Mouse (Mus musculus): ENCODE results near the gene Shld2. TPM values are rescaled to one million over a fixed set of nuclear protein-coding genes. Genes with fewer than 3 reads are reported as not detected.

Shld2 gene
- polyA plus RNA-seq, 1 experiment from 2014 or later = 6.0 TPM

GRCm38 (mm10) chr14:34298871-34299700, 11.2 kb downstream of the Shld2 start:
- Histone ChIP-seq H3K27ac (replicated peaks) (no peak overlapping the region), H3K9ac (no peak overlapping the region), H3K9me3 (no peaks in the 10 kb centered on the region), H3K4me1 (replicated peaks) (no peaks in the 10 kb centered on the region), H3K27me3 (no peaks in the 10 kb centered on the region), H3K4me2 (no peak overlapping the region), H3K4me3 (no peak overlapping the region), H3K36me3 (no peaks in the 10 kb centered on the region)
- WGBS = 79% methylated on average over 11 of the region's 11 CpGs
- ATAC-seq (ENCODE audit: low read depth) = no peak

GRCm38 (mm10) chr14:34297634-34298033, 12.7 kb downstream of the Shld2 start:
- no peak overlapping the region for H3K9ac ChIP-seq
- no peaks in the 10 kb centered on the region for H3K9me3 ChIP-seq
- WGBS = 48% methylated on average over 2 of the region's 2 CpGs
- H3K27ac ChIP-seq (replicated peaks) = no peak overlapping the region
- no peak overlapping the region for H3K4me3 ChIP-seq
- H3K27me3 ChIP-seq = no peaks in the 10 kb centered on the region
- H3K4me2 ChIP-seq = no peak overlapping the region
- ATAC-seq (ENCODE audit: low read depth) = no peak
- H3K36me3 ChIP-seq = no peaks in the 10 kb centered on the region
- H3K4me1 ChIP-seq (replicated peaks) = no peaks in the 10 kb centered on the region

GRCm38 (mm10) chr14:34297038-34297437, 13.3 kb downstream of the Shld2 start:
- no peaks in the 10 kb centered on the region for H3K9me3 ChIP-seq
- no peak for ATAC-seq (ENCODE audit: low read depth)
- 68% methylated on average over 4 of the region's 4 CpGs for WGBS
- H3K4me1 ChIP-seq (replicated peaks) = no peaks in the 10 kb centered on the region
- no peaks in the 10 kb centered on the region for H3K27me3 ChIP-seq
- no peak overlapping the region for H3K9ac ChIP-seq
- no peak overlapping the region for H3K4me2 ChIP-seq
- no peak overlapping the region for H3K27ac ChIP-seq (replicated peaks)
- no peaks in the 10 kb centered on the region for H3K36me3 ChIP-seq
- no peak overlapping the region for H3K4me3 ChIP-seq

GRCm38 (mm10) chr14:34296350-34296749, 13.9 kb downstream of the Shld2 start:
- no peak overlapping the region for H3K9ac ChIP-seq
- WGBS = 89% methylated on average over 7 of the region's 7 CpGs
- no peaks in the 10 kb centered on the region for H3K4me1 ChIP-seq (replicated peaks)
- no peak overlapping the region for H3K4me3 ChIP-seq
- H3K27ac ChIP-seq (replicated peaks) = no peak overlapping the region
- H3K27me3 ChIP-seq = no peaks in the 10 kb centered on the region
- no peaks in the 10 kb centered on the region for H3K36me3 ChIP-seq
- H3K4me2 ChIP-seq = no peak overlapping the region
- no peak for ATAC-seq (ENCODE audit: low read depth)
- H3K9me3 ChIP-seq = no peaks in the 10 kb centered on the region

GRCm38 (mm10) chr14:34293641-34294040, 16.7 kb downstream of the Shld2 start:
- Histone ChIP-seq H3K27ac (replicated peaks) (no peak overlapping the region), H3K4me1 (replicated peaks) (no peaks in the 10 kb centered on the region), H3K4me2 (no peak overlapping the region), H3K9me3 (no peaks in the 10 kb centered on the region), H3K9ac (no peak overlapping the region), H3K36me3 (no peaks in the 10 kb centered on the region), H3K27me3 (no peaks in the 10 kb centered on the region), H3K4me3 (no peak overlapping the region)
- WGBS = 82% methylated on average over 3 of the region's 3 CpGs
- ATAC-seq (ENCODE audit: low read depth) = no peak

- H3K9me3 ChIP-seq = no peaks in the 10 kb centered on the region
- no peaks in the 10 kb centered on the region for H3K36me3 ChIP-seq
- ATAC-seq (ENCODE audit: low read depth) = no peak
- H3K4me3 ChIP-seq = no peak overlapping the region
- no peaks in the 10 kb centered on the region for H3K4me1 ChIP-seq (replicated peaks)
- H3K4me2 ChIP-seq = no peak overlapping the region
- H3K27me3 ChIP-seq = no peaks in the 10 kb centered on the region
- no peak overlapping the region for H3K27ac ChIP-seq (replicated peaks)
- WGBS = 58% methylated on average over 1 of the region's 1 CpGs
- H3K9ac ChIP-seq = no peak overlapping the region
Observed at GRCm38 (mm10) chr14:34290229-34290628, 20.1 kb downstream of the Shld2 start.

- H3K27me3 ChIP-seq = no peaks in the 10 kb centered on the region
- no peak overlapping the region for H3K9ac ChIP-seq
- H3K27ac ChIP-seq (replicated peaks) = no peak overlapping the region
- no peaks in the 10 kb centered on the region for H3K36me3 ChIP-seq
- 73% methylated on average over 3 of the region's 3 CpGs for WGBS
- no peak overlapping the region for H3K4me3 ChIP-seq
- H3K9me3 ChIP-seq = no peaks in the 10 kb centered on the region
- ATAC-seq (ENCODE audit: low read depth) = no peak
- no peak overlapping the region for H3K4me2 ChIP-seq
- H3K4me1 ChIP-seq (replicated peaks) = no peaks in the 10 kb centered on the region
Observed at GRCm38 (mm10) chr14:34289259-34290015, 20.9 kb downstream of the Shld2 start.

GRCm38 (mm10) chr14:34288396-34288795, 21.9 kb downstream of the Shld2 start:
- no peak overlapping the region for H3K27ac ChIP-seq (replicated peaks)
- no peak overlapping the region for H3K9ac ChIP-seq
- H3K9me3 ChIP-seq = no peaks in the 10 kb centered on the region
- H3K4me2 ChIP-seq = no peak overlapping the region
- no peaks in the 10 kb centered on the region for H3K27me3 ChIP-seq
- WGBS = 64% methylated on average over 2 of the region's 2 CpGs
- no peak for ATAC-seq (ENCODE audit: low read depth)
- no peak overlapping the region for H3K4me3 ChIP-seq
- H3K36me3 ChIP-seq = no peaks in the 10 kb centered on the region
- H3K4me1 ChIP-seq (replicated peaks) = no peaks in the 10 kb centered on the region

GRCm38 (mm10) chr14:34281736-34282269, 28.5 kb downstream of the Shld2 start:
- Histone ChIP-seq H3K9ac (no peak overlapping the region), H3K4me3 (no peak overlapping the region), H3K4me1 (replicated peaks) (no peaks in the 10 kb centered on the region), H3K36me3 (no peaks in the 10 kb centered on the region), H3K4me2 (no peak overlapping the region), H3K9me3 (no peaks in the 10 kb centered on the region), H3K27ac (replicated peaks) (no peak overlapping the region), H3K27me3 (no peaks in the 10 kb centered on the region)
- WGBS = 91% methylated on average over 5 of the region's 5 CpGs
- ATAC-seq (ENCODE audit: low read depth) = no peak

- no peak for ATAC-seq (ENCODE audit: low read depth)
- Histone ChIP-seq H3K36me3 (no peaks in the 10 kb centered on the region), H3K9ac (no peak overlapping the region), H3K27ac (replicated peaks) (no peak overlapping the region), H3K4me2 (no peak overlapping the region), H3K4me1 (replicated peaks) (no peaks in the 10 kb centered on the region), H3K4me3 (no peak overlapping the region), H3K9me3 (no peaks in the 10 kb centered on the region), H3K27me3 (no peaks in the 10 kb centered on the region)
- 70% methylated on average over 2 of the region's 2 CpGs for WGBS
Observed at GRCm38 (mm10) chr14:34280798-34281197, 29.5 kb downstream of the Shld2 start.

- ATAC-seq (ENCODE audit: low read depth) = no peak
- WGBS = 73% methylated on average over 4 of the region's 4 CpGs
- Histone ChIP-seq H3K4me3 (no peak overlapping the region), H3K9me3 (no peaks in the 10 kb centered on the region), H3K4me1 (replicated peaks) (no peaks in the 10 kb centered on the region), H3K9ac (no peak overlapping the region), H3K27ac (replicated peaks) (no peak overlapping the region), H3K4me2 (no peak overlapping the region), H3K36me3 (no peaks in the 10 kb centered on the region), H3K27me3 (no peaks in the 10 kb centered on the region)
Observed at GRCm38 (mm10) chr14:34279726-34280125, 30.6 kb downstream of the Shld2 start.

GRCm38 (mm10) chr14:34275225-34275624, 35.1 kb downstream of the Shld2 start:
- Histone ChIP-seq H3K36me3 (no peaks in the 10 kb centered on the region), H3K27me3 (no peaks in the 10 kb centered on the region)

More at GRCm38 (mm10) chr14:34275225-34275624, 35.1 kb downstream of the Shld2 start:
- Histone ChIP-seq H3K9me3 (no peaks in the 10 kb centered on the region), H3K27ac (replicated peaks) (no peak overlapping the region), H3K9ac (no peak overlapping the region), H3K4me2 (no peak overlapping the region), H3K4me1 (replicated peaks) (no peaks in the 10 kb centered on the region), H3K4me3 (no peak overlapping the region)
- WGBS = 79% methylated on average over 4 of the region's 4 CpGs
- ATAC-seq (ENCODE audit: low read depth) = no peak
